Mouse (Mus musculus) erythroblast, embryonic 14.5 days (primary cell): ENCODE results near the gene Lsm2. TPM values are rescaled to one million over a fixed set of nuclear protein-coding genes. Genes with fewer than 3 reads are reported as not detected.
"Not testable (repeated sequence)": the region's sequence is repeated elsewhere in the genome, so short reads cannot be mapped to it uniquely, and the experiment has no call there.

Source experiments
- H3K27me3 ChIP-seq: 2 replicates; pipeline ENCODE4 v1.6.1; 2012; ENCODE audit warnings: inconsistent platforms; ENCODE audit not compliant: control insufficient read depth
- H3K36me3 ChIP-seq: 2 replicates; pipeline ENCODE4 v1.6.1; 2012; ENCODE audit warnings: mild to moderate bottlenecking, inconsistent platforms; ENCODE audit not compliant: control insufficient read depth
- H3K4me1 ChIP-seq: 2 replicates; pipeline ENCODE4 v1.6.1; 2012; ENCODE audit warnings: inconsistent platforms; ENCODE audit not compliant: control insufficient read depth
- H3K4me3 ChIP-seq: replicated peaks from 2 replicates; pipeline ENCODE3; 2012; ENCODE audit warnings: moderate library complexity, mild to moderate bottlenecking, inconsistent platforms
- H3K9me3 ChIP-seq: 2 replicates; pipeline ENCODE4 v1.6.1; 2012; ENCODE audit warnings: low read length, inconsistent platforms, mixed read lengths; ENCODE audit not compliant: control insufficient read depth
- GATA1 ChIP-seq: IDR thresholded peaks from 2 replicates; pipeline ENCODE4 v1.6.1; 2012; ENCODE audit warnings: low read length, inconsistent platforms, mixed read lengths
- TAL1 ChIP-seq: IDR thresholded peaks from 3 replicates; pipeline ENCODE4 v1.6.1; 2012; ENCODE audit warnings: low read length, inconsistent platforms, mixed read lengths
- polyA plus RNA-seq: library from polyadenylated mRNA; stranded (reverse); fragments of >175 nt; gene quantifications from 2 replicates; pipeline ENCODE4 v1.2.3, GENCODE M21; 2012

Gene Lsm2
- polyA plus RNA-seq, 1 experiment, result 15.9 TPM

DNA sequence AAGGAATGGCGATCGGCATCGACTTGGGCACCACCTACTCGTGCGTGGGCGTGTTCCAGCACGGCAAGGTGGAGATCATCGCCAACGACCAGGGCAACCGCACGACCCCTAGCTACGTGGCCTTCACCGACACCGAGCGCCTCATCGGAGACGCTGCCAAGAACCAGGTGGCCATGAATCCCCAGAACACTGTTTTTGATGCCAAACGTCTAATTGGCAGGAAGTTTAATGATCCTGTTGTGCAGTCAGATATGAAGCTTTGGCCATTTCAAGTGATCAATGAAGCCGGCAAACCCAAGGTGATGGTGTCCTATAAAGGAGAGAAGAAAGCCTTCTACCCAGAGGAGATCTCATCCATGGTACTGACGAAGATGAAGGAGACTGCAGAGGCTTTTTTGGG, 4.7 kb upstream of the Lsm2 start:
- TF ChIP-seq TAL1, result no peak
- TF ChIP-seq GATA1, result no peak
- H3K36me3 ChIP-seq, result peaks cover 6% of the 10 kb centered on the region
- no peak overlapping the region for H3K4me3 ChIP-seq
- peaks cover 19% of the 10 kb centered on the region for H3K4me1 ChIP-seq
- peaks cover 19% of the 10 kb centered on the region for H3K27me3 ChIP-seq
- H3K9me3 ChIP-seq, result peaks cover 4% of the 10 kb centered on the region; the same call in 1 of the 2 replicates

DNA sequence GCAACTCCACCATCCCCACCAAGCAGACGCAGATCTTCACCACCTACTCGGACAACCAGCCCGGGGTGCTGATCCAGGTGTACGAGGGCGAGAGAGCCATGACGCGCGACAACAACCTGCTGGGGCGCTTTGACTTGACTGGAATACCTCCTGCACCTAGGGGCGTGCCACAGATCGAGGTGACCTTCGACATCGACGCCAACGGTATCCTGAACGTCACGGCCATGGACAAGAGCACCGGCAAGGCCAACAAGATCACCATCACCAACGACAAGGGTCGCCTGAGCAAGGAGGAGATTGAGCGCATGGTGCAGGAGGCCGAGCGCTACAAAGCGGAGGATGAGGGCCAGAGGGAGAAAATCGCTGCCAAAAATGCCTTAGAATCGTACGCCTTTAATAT, 3.4 kb upstream of the Lsm2 start:
- no peak for TF ChIP-seq GATA1
- TF ChIP-seq TAL1, result no peak
- H3K4me3 ChIP-seq, result no peak overlapping the region
- H3K27me3 ChIP-seq, result peaks cover 8% of the 10 kb centered on the region
- peaks cover 4% of the 10 kb centered on the region; the same call in 1 of the 2 replicates for H3K9me3 ChIP-seq
- H3K36me3 ChIP-seq, result peaks cover 6% of the 10 kb centered on the region
- peaks cover 22% of the 10 kb centered on the region for H3K4me1 ChIP-seq

DNA sequence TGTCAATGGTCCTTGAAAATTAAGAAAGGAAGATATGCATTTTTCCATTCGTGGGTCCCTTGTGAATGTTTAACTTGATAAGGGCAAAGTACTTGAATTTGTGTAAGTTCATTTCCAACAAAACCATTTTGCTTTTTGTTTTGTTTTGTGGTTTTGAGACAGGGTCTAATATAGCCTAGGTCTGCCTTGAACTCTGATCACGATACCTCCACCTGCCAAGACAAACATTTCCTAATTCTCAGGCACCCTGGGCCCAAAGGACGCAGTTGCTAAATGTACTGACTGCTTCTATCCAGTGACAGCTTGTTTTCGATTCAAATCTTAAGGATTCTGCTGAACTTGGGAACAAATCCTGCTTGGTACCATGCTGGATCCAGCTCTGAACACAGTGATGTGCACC, 2.0 kb upstream of the Lsm2 start:
- no peak for TF ChIP-seq TAL1
- TF ChIP-seq GATA1, result no peak
- Histone ChIP-seq H3K27me3 (no peaks in the 10 kb centered on the region), H3K36me3 (peaks cover 12% of the 10 kb centered on the region)

DNA sequence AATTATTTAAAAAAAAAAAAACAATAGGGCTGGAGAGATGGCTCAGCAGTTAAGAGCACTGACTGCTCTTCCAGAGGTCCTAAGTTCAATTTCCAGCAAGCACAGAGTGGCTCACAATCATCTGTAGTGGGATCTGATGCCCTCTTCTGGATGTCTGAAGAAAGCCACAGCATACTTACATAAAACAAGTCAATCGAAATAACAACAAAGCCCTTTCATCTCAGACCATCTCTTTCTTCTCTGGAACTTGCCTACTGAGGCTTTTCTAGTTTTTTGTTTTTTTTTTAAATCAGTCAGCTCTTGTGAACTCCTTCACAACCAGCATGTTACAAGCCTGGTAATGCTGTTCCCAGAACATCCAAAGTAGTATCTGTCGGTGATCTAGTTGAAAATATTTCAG, 1.0 kb upstream of the Lsm2 start:
- TF ChIP-seq TAL1, result no peak
- no peak for TF ChIP-seq GATA1
- H3K4me1 ChIP-seq, result peaks cover 34% of the 10 kb centered on the region
- H3K9me3 ChIP-seq, result peaks cover 4% of the 10 kb centered on the region; the same call in 1 of the 2 replicates
- peak overlapping the region; percentile 98 for H3K4me3 ChIP-seq
- peaks cover 22% of the 10 kb centered on the region for H3K36me3 ChIP-seq
- no peaks in the 10 kb centered on the region for H3K27me3 ChIP-seq

More for the DNA sequence above, 2.0 kb upstream of the Lsm2 start:
- peaks cover 28% of the 10 kb centered on the region for H3K4me1 ChIP-seq
- H3K4me3 ChIP-seq, result no peak overlapping the region
- H3K9me3 ChIP-seq, result peaks cover 4% of the 10 kb centered on the region; the same call in 1 of the 2 replicates

DNA sequence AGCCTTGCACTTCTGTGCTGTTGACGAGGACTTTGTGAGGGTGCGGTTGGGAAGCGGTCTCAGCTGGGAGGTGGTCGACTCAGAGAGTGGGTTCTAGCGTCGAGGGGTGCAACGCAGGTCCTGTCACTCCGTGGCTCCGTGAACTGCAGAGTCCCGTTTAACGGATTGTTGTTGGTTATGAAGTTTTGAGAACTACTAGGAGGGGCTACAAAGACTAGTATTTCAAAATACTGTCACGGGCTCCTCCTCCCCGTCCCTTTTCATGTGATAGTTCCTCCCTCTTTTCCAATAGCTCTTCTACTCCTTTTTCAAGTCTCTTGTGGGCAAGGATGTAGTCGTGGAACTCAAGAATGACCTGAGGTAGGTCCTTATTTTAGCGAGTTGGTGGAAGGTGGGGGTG, 666 bp downstream of the Lsm2 start:
- H3K27me3 ChIP-seq, result no peaks in the 10 kb centered on the region
- peaks cover 3% of the 10 kb centered on the region; the same call in 1 of the 2 replicates for H3K9me3 ChIP-seq
- peaks cover 37% of the 10 kb centered on the region for H3K36me3 ChIP-seq
- H3K4me1 ChIP-seq, result peaks cover 34% of the 10 kb centered on the region
- no peak for TF ChIP-seq TAL1
- peak overlapping the region; percentile 98 for H3K4me3 ChIP-seq

DNA sequence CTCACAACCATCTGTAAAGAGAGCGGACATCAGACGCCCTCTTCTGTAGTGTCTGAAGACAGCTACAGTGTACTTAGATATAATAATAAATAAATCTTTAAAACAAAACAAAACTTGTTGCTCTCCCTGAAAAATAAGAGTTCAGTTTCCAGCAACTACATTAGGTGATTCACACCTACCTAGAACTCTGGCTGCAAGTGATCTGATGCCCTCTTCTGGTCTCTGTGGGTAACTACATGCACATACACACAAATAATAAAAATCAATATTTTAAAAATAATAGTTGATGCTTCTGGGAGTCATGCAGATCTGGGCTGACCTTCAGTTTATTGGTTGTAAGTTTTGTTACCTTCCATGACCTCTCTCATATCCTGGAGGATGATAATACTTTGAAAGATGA, 2.6 kb downstream of the Lsm2 start:
- Histone ChIP-seq H3K36me3 (peaks cover 51% of the 10 kb centered on the region), H3K27me3 (no peaks in the 10 kb centered on the region), H3K4me1 (peaks cover 34% of the 10 kb centered on the region), H3K4me3 (no peak overlapping the region), H3K9me3 (no peaks in the 10 kb centered on the region)
- TF ChIP-seq GATA1 (no peak), TAL1 (no peak)

DNA sequence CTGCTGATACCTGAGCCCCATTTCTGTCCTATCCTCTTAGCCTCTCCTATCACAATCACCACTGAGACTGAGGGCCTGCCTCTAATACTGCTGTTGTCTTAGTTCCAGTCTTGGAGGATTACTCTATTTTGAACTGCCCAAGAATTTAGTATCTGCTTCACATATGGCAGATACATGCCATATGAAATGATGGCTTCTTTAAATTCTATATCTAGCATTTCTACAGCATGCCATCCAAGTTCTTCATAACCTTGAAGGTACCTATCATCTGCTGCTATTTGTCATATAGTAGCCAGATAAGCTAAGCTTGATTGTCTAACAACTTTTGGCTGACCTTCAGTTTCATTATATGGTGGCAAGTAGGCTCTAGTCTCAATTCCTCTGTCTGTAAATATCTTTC, 13.1 kb downstream of the Lsm2 start:
- Histone ChIP-seq H3K4me1 (peaks cover 40% of the 10 kb centered on the region), H3K9me3 (no peaks in the 10 kb centered on the region), H3K4me3 (no peak overlapping the region), H3K27me3 (no peaks in the 10 kb centered on the region), H3K36me3 (peaks cover 77% of the 10 kb centered on the region)
- TF ChIP-seq GATA1 (no peak), TAL1 (no peak)

DNA sequence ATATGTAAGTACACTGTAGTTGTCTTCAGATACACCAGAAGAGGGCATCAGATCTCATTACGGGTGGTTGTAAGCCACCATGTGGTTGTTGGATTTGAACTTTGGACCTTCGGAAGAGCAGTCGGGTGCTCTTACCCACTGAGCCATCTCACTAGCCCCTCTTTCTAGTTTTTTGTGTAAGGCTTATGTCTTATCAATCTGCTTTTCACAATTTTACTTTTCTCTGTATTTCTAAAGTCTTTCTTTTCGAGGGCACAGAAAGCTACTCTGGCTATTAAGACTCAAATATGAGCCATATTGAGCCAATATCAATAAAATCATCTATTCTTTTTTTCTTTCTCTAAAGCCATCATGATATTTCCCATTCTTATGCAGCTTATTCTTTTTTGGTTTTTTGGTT, 13.5 kb downstream of the Lsm2 start:
- not testable (repeated sequence) for H3K27me3 ChIP-seq, H3K4me3 ChIP-seq, H3K9me3 ChIP-seq
- peaks cover 43% of the 10 kb centered on the region for H3K4me1 ChIP-seq
- peaks cover 75% of the 10 kb centered on the region for H3K36me3 ChIP-seq

DNA sequence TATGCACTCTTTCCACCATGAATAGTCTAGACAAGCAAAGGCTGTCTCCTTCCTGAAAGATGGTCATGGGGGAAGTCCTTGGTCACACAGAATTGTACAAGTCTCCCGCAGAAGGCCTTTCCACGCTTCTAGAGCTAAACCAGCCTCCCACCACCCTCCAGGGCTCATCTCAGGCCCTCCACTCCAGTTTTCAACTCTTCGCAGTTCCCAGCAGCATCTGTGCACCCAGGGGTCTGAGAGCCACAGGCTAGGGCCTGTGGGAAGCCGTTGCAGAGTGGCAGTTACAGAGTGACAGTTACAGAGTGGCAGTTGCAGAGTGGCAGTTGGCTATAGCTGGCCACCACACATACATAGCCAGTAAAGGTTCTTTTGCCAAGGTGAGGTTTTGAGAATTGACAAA, 14.3 kb downstream of the Lsm2 start:
- H3K36me3 ChIP-seq, result peaks cover 69% of the 10 kb centered on the region
- H3K4me1 ChIP-seq, result peaks cover 43% of the 10 kb centered on the region
- H3K9me3 ChIP-seq, H3K4me3 ChIP-seq, H3K27me3 ChIP-seq: not testable (repeated sequence)

DNA sequence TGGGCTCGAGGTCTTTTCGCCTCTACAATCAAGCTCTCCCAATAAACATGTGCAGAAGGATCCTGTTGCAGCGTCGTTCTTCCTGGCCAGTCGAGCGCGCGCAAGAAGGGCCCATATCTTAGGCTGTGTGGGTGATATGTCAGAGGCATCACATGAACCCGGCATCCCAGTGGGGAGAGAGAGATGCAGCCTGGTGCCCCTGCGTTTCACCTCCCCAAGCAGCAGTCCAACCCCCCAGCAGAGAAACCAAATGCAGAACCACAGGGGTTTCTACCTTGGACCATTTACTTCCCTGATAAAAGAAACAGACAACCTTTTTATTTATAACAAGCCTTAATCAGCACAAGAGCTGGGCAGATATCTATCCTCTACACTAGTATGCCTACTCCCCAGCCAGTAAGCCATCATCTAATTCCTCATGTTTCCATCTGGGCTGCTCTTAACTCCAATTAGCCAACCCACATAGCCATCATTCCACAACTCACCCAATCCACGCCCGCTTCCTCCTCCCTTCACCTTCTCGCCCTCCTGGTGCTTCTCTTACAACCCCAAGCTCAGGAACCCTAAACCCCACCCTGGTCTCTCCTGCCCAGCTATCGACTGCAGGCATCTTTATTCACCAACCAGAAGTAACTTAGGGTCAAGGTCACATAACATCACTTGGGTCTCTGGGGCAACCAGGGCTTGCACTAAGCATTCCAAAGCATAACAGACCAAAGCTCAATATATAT, 14.9 kb downstream of the Lsm2 start:
- Histone ChIP-seq H3K4me1 (peaks cover 48% of the 10 kb centered on the region), H3K36me3 (peaks cover 62% of the 10 kb centered on the region), H3K9me3 (no peaks in the 10 kb centered on the region), H3K4me3 (peak overlapping the region; percentile 77), H3K27me3 (no peaks in the 10 kb centered on the region)
- TF ChIP-seq GATA1 (no peak), TAL1 (no peak)
